Mouse (Mus musculus): ENCODE data around the gene Prickle4.
"Not testable (repeated sequence)": the region's sequence is repeated elsewhere in the genome, so short reads cannot be mapped to it uniquely, and the experiment has no call there.

Gene Prickle4

DNA sequence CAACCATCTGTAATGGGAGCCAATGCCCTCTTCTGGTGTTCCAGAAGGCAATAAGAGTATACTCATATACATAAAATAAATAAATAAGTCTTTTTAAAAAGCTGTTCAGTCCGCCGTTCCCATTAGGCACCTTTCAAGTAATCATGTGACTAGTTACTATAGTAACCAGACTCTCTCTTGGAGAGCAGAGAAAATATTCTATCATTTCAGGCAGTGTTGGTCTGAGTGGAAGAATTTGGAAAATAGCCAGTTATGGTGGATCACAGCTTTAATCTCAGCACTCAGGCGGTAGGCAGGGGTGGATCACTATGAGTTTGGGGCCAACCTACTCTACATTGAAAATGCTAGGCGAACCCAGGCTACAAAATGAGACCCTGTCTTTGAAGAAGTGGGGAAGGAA is 25.4 kb downstream of the Prickle4 start:
- in situ Hi-C loops (cut with MboI), result no loop called here

- in situ Hi-C loops (cut with MboI), result no loop called here
These were observed 30.1 kb downstream of the Prickle4 start for GRCm38 (mm10) chr17:47664474-47664873.

GRCm38 (mm10) chr17:47663009-47663713 is 31.4 kb downstream of the Prickle4 start:
- in situ Hi-C loops (cut with MboI), result no loop called here

DNA sequence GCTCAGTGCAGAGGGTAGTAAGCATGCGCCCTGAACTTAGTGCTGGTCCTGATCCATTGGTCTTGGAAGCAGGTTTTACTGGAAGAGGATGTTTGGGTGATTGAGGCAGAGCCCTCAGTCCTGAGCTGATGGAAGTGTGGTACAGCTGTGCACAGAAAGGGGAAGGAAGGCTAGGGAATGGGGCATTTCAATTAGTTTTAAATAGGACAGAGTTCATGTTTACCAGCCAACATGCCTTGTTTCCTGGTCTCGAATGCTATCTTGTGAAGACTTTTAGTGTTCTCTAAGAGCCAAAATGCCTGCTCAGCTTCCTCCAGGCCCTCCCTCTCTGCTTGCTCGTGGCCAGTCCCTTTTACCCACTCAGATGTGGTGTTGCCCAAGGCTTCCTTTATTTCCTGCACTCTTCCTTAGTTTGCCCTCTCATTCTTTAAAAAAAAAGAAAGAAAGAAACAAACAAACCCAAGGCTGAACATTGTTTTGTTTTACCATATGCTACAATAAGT is 35.7 kb downstream of the Prickle4 start:
- in situ Hi-C loops (cut with MboI), result no loop called here

DNA sequence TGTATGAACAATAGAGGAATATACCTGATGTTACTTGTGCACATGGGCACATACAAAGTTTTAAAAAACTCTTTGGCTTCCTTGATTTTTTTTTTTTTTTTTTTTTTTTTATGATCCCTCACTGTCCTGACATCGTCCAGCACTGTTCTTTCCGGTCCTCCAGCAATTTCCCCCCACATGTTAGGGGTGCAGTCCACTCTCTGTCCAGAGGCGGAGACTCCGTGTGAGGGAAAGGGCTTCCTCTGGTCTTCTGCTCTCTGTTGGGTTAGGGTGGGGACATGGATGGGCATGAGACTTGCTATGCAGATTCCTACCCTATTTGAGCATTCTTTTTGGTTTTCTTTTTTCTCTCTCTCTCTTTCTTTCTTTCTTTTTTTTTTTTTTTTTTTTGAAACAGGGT is 36.6 kb downstream of the Prickle4 start:
- in situ Hi-C loops (cut with MboI), result no loop called here

DNA sequence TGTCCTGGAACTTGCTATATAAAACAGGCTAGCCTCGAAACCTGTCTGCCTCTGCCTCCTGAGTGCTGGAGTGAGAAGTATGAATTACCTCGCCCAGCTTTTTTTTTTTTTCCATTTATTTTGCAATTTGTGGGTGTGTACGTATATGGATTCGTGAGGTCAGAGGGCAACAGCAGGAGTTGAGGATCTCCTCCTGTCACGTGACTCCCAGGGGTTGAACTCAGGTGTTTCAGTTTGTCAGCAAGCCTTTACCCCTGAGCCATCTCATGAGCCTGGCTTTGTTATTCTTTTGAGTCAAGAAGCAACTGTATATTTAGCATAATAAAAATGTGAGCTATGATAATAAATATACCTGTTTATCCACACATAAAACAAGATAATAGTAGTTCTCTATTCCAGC is 38.8 kb downstream of the Prickle4 start:
- in situ Hi-C loops (cut with MboI), result no loop called here

DNA sequence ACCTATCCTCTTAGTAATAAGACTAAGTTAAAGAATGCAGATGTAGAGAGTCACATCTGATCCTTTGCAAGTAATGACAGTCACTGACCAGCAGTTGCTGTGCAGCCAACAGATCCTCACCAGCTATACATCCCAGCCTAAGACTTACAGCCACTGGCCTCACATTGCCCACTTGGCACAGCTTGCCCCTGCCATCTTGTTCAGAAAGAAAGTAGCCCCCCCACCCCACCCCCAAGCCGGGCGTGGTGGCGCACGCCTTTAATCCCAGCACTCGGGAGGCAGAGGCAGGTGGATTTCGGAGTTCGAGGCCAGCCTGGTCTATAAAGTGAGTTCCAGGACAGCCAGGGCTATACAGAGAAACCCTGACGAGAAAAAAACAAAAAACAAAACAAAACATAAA is 40.2 kb downstream of the Prickle4 start:
- in situ Hi-C loops (cut with MboI), result not testable (repeated sequence)

GRCm38 (mm10) chr17:47651953-47652352 is 42.6 kb downstream of the Prickle4 start:
- in situ Hi-C loops (cut with MboI), result no loop called here

- in situ Hi-C loops (cut with MboI), result no loop called here
These were observed 45.6 kb downstream of the Prickle4 start for GRCm38 (mm10) chr17:47648966-47649365.

GRCm38 (mm10) chr17:47646683-47647082 is 47.9 kb downstream of the Prickle4 start:
- in situ Hi-C loops (cut with MboI), result no loop called here

DNA sequence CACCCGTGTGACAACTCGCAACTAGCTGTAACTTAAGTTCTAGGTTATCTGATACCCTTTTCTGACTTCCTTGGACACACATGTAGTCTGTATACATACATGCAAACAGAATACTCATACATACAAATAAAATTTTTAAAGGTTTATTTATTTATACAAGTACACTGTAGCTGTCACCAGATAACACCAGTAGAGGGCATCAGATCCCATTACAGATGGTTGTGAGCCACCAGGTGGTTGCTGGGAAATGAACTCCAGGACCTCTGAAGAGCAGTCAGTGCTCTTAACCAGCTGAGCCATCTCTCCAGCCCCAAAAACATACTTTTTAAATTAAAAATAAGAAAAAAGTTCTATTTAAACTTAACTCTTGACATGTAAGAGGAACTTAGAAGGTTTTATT is 51.5 kb downstream of the Prickle4 start:
- in situ Hi-C loops (cut with MboI), result no loop called here
